Comparison of ENCODE assay signal across 20 mouse cellular contexts in genomic region chr4:97580906-97581305, GRCm38 (mm10).
DNase-seq lines count a peak whose midpoint lies in the region; ATAC-seq and TF ChIP-seq lines count a peak whose summit lies in the region.
"Had no signal": no experiment of that assay in that cellular context is flagged by ENCODE, and none has a peak within 500 bp of the region (broad histone marks: within the 10 kb centered on the region; RNA-seq: fewer than 3 reads in every experiment).

No protein-coding gene starts in this region.

- no peak for TF ChIP-seq CTCF in brain, embryonic 14.5 days (IDR thresholded peaks at IDR 0.05; ENCODE audit: borderline replicate concordance, extremely low read depth, insufficient read depth, insufficient read length)
- TF ChIP-seq CTCF in forebrain, postnatal 0 days (IDR thresholded peaks at IDR 0.05; ENCODE audit: low read depth): no peak

- H3K4me3 ChIP-seq in forebrain, postnatal 0 days (ENCODE audit: low read depth, low read length): peak overlapping the region; percentile 31; the same call in 1 of the 2 replicates
- H3K4me3 ChIP-seq in midbrain, embryonic 15.5 days: no peak overlapping the region
- H3K4me3 ChIP-seq: intestine, embryonic 15.5 days; liver, embryonic 13.5 days; megakaryocyte, embryonic 14.5 days; stomach, embryonic 15.5 days had no signal

- 31% methylated on average over 7 of the region's 7 CpGs for WGBS in forebrain, postnatal 0 days
- 59% methylated on average over 7 of the region's 7 CpGs for WGBS in midbrain, embryonic 15.5 days

- H3K4me2 ChIP-seq in forebrain, postnatal 0 days (ENCODE audit: low read depth): peak overlapping the region; percentile 47; the same call in 1 of the 2 replicates
- peak overlapping the region; percentile 35; the same call in 1 of the 2 replicates for H3K4me2 ChIP-seq in midbrain, embryonic 15.5 days
- H3K4me2 ChIP-seq: intestine, embryonic 15.5 days; liver, embryonic 13.5 days; stomach, embryonic 15.5 days had no signal

- H3K27me3 ChIP-seq in forebrain, postnatal 0 days (ENCODE audit: insufficient read depth, low read length): no peaks in the 10 kb centered on the region
- no peaks in the 10 kb centered on the region for H3K27me3 ChIP-seq in midbrain, embryonic 15.5 days (replicated peaks)
- H3K27me3 ChIP-seq: intestine, embryonic 15.5 days; liver, embryonic 13.5 days; megakaryocyte, embryonic 14.5 days; stomach, embryonic 15.5 days had no signal

- intact Hi-C loops in left cerebral cortex, postnatal 10 days (cut with DNase I): loop anchor here (5.0 kb wide), 1 partner anchor 166 kb away; no protein-coding TSS in a partner anchor

- no peaks in the 10 kb centered on the region for H3K36me3 ChIP-seq in forebrain, postnatal 0 days (ENCODE audit: insufficient read depth)
- H3K36me3 ChIP-seq in midbrain, embryonic 15.5 days (replicated peaks): no peaks in the 10 kb centered on the region
- H3K36me3 ChIP-seq: intestine, embryonic 15.5 days; liver, embryonic 13.5 days; stomach, embryonic 15.5 days had no signal

- H3K27ac ChIP-seq in forebrain, postnatal 0 days (ENCODE audit: low read depth, low read length): peak overlapping the region; percentile 79
- 0 out of 2 replicates have a peak overlapping the region, but pooled peaks have one; percentile 74 for H3K27ac ChIP-seq in midbrain, embryonic 15.5 days
- H3K27ac ChIP-seq: intestine, embryonic 15.5 days; liver, embryonic 13.5 days; stomach, embryonic 15.5 days had no signal

- peak; percentile 30 to 52 for DNase-seq in cerebellum, postnatal 14 days
- no peak for DNase-seq in cerebellum, postnatal 36 days
- peak; percentile 82 for DNase-seq in brain, embryonic 14.5 days (ENCODE audit: low read depth)
- peak; percentile 49 for DNase-seq in forebrain, postnatal 0 days
- no peak for DNase-seq in adrenal gland, postnatal 4 days (ENCODE audit: low spot score in 2 of 2)
- DNase-seq in left cerebral cortex, postnatal 10 days (ENCODE audit: extremely low spot score in 1 of 2, low spot score in 2 of 2): no peak
- DNase-seq in ovary, adult 18-20 months (ENCODE audit: low spot score): no peak
- DNase-seq: cerebellum, adult 11 months; gastrocnemius, postnatal 10 days; heart, postnatal 14 days; layer of hippocampus, adult 9-11 months; left cerebral cortex, postnatal 4 days; liver, embryonic 13.5 days; right cerebral cortex, adult 18-20 months; spleen, adult 18-20 months had no signal

- H3K9ac ChIP-seq in forebrain, postnatal 0 days: no peak overlapping the region
- no peak overlapping the region for H3K9ac ChIP-seq in midbrain, embryonic 15.5 days
- H3K9ac ChIP-seq: intestine, embryonic 15.5 days; liver, embryonic 13.5 days; stomach, embryonic 15.5 days had no signal

- ATAC-seq in forebrain, postnatal 0 days: no peak
- ATAC-seq in midbrain, embryonic 15.5 days (replicated peaks): no peak
- ATAC-seq: intestine, embryonic 15.5 days; lung, postnatal 0 days had no signal

- TF ChIP-seq POLR2A in brain, embryonic 14.5 days (IDR thresholded peaks at IDR 0.05; ENCODE audit: borderline replicate concordance, extremely low read depth, insufficient read depth, insufficient read length, poor library complexity, severe bottlenecking): no peak

- no peaks in the 10 kb centered on the region for H3K9me3 ChIP-seq in forebrain, postnatal 0 days (ENCODE audit: low read length)
- H3K9me3 ChIP-seq in midbrain, embryonic 15.5 days: no peaks in the 10 kb centered on the region
- H3K9me3 ChIP-seq: intestine, embryonic 15.5 days; liver, embryonic 13.5 days; megakaryocyte, embryonic 14.5 days; stomach, embryonic 15.5 days had no signal

- H3K4me1 ChIP-seq in forebrain, postnatal 0 days (ENCODE audit: insufficient read depth): 0 out of 2 replicates have a peak, but pooled peaks cover 8% of the 10 kb centered on the region
- H3K4me1 ChIP-seq in midbrain, embryonic 15.5 days: peaks cover 9% of the 10 kb centered on the region; the same call in 1 of the 2 replicates
- H3K4me1 ChIP-seq: intestine, embryonic 15.5 days; liver, embryonic 13.5 days; megakaryocyte, embryonic 14.5 days; stomach, embryonic 15.5 days had no signal

Comparison
In these comparisons a context has a peak if more than half of its experiments do, and no peak if none do; other contexts are left out.
1. DNase-seq: peak in cerebellum, postnatal 14 days (2 of 2), brain, embryonic 14.5 days (single experiment) and forebrain, postnatal 0 days (single experiment); none in cerebellum, postnatal 36 days (0 of 2), adrenal gland, postnatal 4 days (0 of 2), left cerebral cortex, postnatal 10 days (0 of 2) and ovary, adult 18-20 months (single experiment).